Mouse (Mus musculus) forebrain, embryonic 13.5 days (tissue): ENCODE measurements around the gene Tmem59. TPM values are rescaled to one million over a fixed set of nuclear protein-coding genes. Genes with fewer than 3 reads are reported as not detected.

Source experiments
- ATAC-seq: fragments of 200-750 bp; cut with Nextera tagmentation; 2 replicates; pipeline ENCODE4 v1.8.0; 2017
- H3K27ac ChIP-seq: fragments of 300-500 bp; sonication (generic); 2 replicates; pipeline ENCODE4 v1.5.1; 2015; ENCODE audit warnings: inconsistent platforms, mild to moderate bottlenecking, moderate library complexity
- H3K27me3 ChIP-seq: fragments of 300-500 bp; sonication (generic); 2 replicates; pipeline ENCODE4 v1.6.1; 2015; ENCODE audit warnings: mild to moderate bottlenecking, inconsistent platforms
- H3K36me3 ChIP-seq: fragments of 300-500 bp; sonication (generic); 2 replicates; pipeline ENCODE4 v1.6.1; 2015; ENCODE audit warnings: mild to moderate bottlenecking, inconsistent platforms; ENCODE audit not compliant: poor library complexity, severe bottlenecking
- H3K4me1 ChIP-seq: fragments of 300-500 bp; sonication (generic); 2 replicates; pipeline ENCODE4 v1.6.1; 2015; ENCODE audit warnings: inconsistent platforms
- H3K4me2 ChIP-seq: fragments of 300-500 bp; sonication (generic); 2 replicates; pipeline ENCODE4 v1.6.1; 2015; ENCODE audit warnings: inconsistent platforms, mild to moderate bottlenecking, moderate library complexity
- H3K4me3 ChIP-seq: fragments of 300-500 bp; sonication (generic); 2 replicates; pipeline ENCODE4 v1.5.1; 2015; ENCODE audit warnings: mild to moderate bottlenecking, inconsistent platforms
- H3K9ac ChIP-seq: fragments of 300-500 bp; sonication (generic); 2 replicates; pipeline ENCODE4 v1.6.1; 2015; ENCODE audit warnings: mild to moderate bottlenecking, inconsistent platforms
- H3K9me3 ChIP-seq: fragments of 300-500 bp; sonication (generic); replicated peaks from 2 replicates; pipeline ENCODE4 v1.6.1; 2016; ENCODE audit warnings: inconsistent platforms
- WGBS: fragments of 180-500 bp; shearing (Covaris S2); methylation state at CpG from one replicate; pipeline ENCODE4 v1.1.7; 2015; 5-methylcytosine and 5-hydroxymethylcytosine counted together
- polyA plus RNA-seq: library from polyadenylated mRNA; unstranded; fragments of >200 nt; fragmentation: Nextera tagmentation; extraction: Ambion mirVana; gene quantifications from 2 replicates; pipeline ENCODE4 v1.2.1, GENCODE M21; 2015

Tmem59 gene
- polyA plus RNA-seq, 1 experiment from 2014 or later, result 337 TPM

- H3K4me3 ChIP-seq, result no peak overlapping the region
- no peaks in the 10 kb centered on the region for H3K27me3 ChIP-seq
- no peaks in the 10 kb centered on the region for H3K4me1 ChIP-seq
- no peak overlapping the region for H3K4me2 ChIP-seq
- no peak for ATAC-seq
- no peaks in the 10 kb centered on the region for H3K9me3 ChIP-seq
- H3K27ac ChIP-seq, result no peak overlapping the region
- no peak overlapping the region for H3K9ac ChIP-seq
- 79% methylated on average over 12 of the region's 12 CpGs for WGBS
- H3K36me3 ChIP-seq, result no peaks in the 10 kb centered on the region; the same call in 1 of the 2 replicates
These were observed 35.2 kb downstream of the Tmem59 start for GRCm38 (mm10) chr4:107213279-107214011.

GRCm38 (mm10) chr4:107217574-107217973 lies 39.4 kb downstream of the Tmem59 start:
- Histone ChIP-seq H3K4me3 (no peak overlapping the region), H3K4me2 (no peak overlapping the region), H3K36me3 (no peaks in the 10 kb centered on the region), H3K4me1 (no peaks in the 10 kb centered on the region), H3K27ac (no peak overlapping the region), H3K9ac (no peak overlapping the region), H3K27me3 (no peaks in the 10 kb centered on the region), H3K9me3 (no peaks in the 10 kb centered on the region)
- 90% methylated on average over 9 of the region's 9 CpGs for WGBS
- no peak for ATAC-seq

GRCm38 (mm10) chr4:107221524-107221923 lies 43.3 kb downstream of the Tmem59 start:
- Histone ChIP-seq H3K9ac (no peak overlapping the region), H3K4me1 (no peaks in the 10 kb centered on the region), H3K4me3 (no peak overlapping the region), H3K9me3 (no peaks in the 10 kb centered on the region), H3K4me2 (no peak overlapping the region), H3K27me3 (no peaks in the 10 kb centered on the region), H3K27ac (no peak overlapping the region), H3K36me3 (no peaks in the 10 kb centered on the region)
- no peak for ATAC-seq
- WGBS, result 93% methylated on average over 5 of the region's 5 CpGs

GRCm38 (mm10) chr4:107223225-107224204 lies 45.3 kb downstream of the Tmem59 start:
- H3K9me3 ChIP-seq, result no peaks in the 10 kb centered on the region
- H3K36me3 ChIP-seq, result no peaks in the 10 kb centered on the region
- 83% methylated on average over 11 of the region's 11 CpGs for WGBS
- no peak overlapping the region for H3K4me3 ChIP-seq
- 0 out of 2 replicates have a peak, but pooled peaks have one; percentile 21 for ATAC-seq
- no peak overlapping the region for H3K27ac ChIP-seq
- no peak overlapping the region for H3K4me2 ChIP-seq
- H3K27me3 ChIP-seq, result no peaks in the 10 kb centered on the region
- no peaks in the 10 kb centered on the region for H3K4me1 ChIP-seq
- no peak overlapping the region for H3K9ac ChIP-seq

- 91% methylated on average over 2 of the region's 2 CpGs for WGBS
- no peak overlapping the region for H3K4me2 ChIP-seq
- H3K9ac ChIP-seq, result no peak overlapping the region
- no peaks in the 10 kb centered on the region for H3K9me3 ChIP-seq
- no peaks in the 10 kb centered on the region for H3K27me3 ChIP-seq
- H3K36me3 ChIP-seq, result peaks cover 2% of the 10 kb centered on the region; the same call in 1 of the 2 replicates
- no peak overlapping the region for H3K4me3 ChIP-seq
- H3K4me1 ChIP-seq, result no peaks in the 10 kb centered on the region
- H3K27ac ChIP-seq, result no peak overlapping the region
- no peak for ATAC-seq
These were observed 48.1 kb downstream of the Tmem59 start for GRCm38 (mm10) chr4:107226313-107226712.

GRCm38 (mm10) chr4:107232219-107232618 lies 54.0 kb downstream of the Tmem59 start:
- H3K4me3 ChIP-seq, result no peak overlapping the region
- ATAC-seq, result no peak
- WGBS, result 67% methylated on average over 3 of the region's 3 CpGs
- no peaks in the 10 kb centered on the region for H3K9me3 ChIP-seq
- peaks cover 52% of the 10 kb centered on the region for H3K36me3 ChIP-seq
- no peak overlapping the region for H3K27ac ChIP-seq
- no peaks in the 10 kb centered on the region for H3K27me3 ChIP-seq
- no peaks in the 10 kb centered on the region for H3K4me1 ChIP-seq
- H3K9ac ChIP-seq, result no peak overlapping the region
- no peak overlapping the region for H3K4me2 ChIP-seq

- no peaks in the 10 kb centered on the region for H3K4me1 ChIP-seq
- H3K27ac ChIP-seq, result no peak overlapping the region
- H3K9me3 ChIP-seq, result no peaks in the 10 kb centered on the region
- peaks cover 85% of the 10 kb centered on the region for H3K36me3 ChIP-seq
- no peak overlapping the region for H3K4me3 ChIP-seq
- H3K4me2 ChIP-seq, result no peak overlapping the region
- 91% methylated on average over 2 of the region's 2 CpGs for WGBS
- no peaks in the 10 kb centered on the region for H3K27me3 ChIP-seq
- no peak for ATAC-seq
- no peak overlapping the region for H3K9ac ChIP-seq
These were observed 60.1 kb downstream of the Tmem59 start for GRCm38 (mm10) chr4:107238253-107238652.

GRCm38 (mm10) chr4:107240196-107240595 lies 62.0 kb downstream of the Tmem59 start:
- Histone ChIP-seq H3K4me1 (peaks cover 8% of the 10 kb centered on the region; the same call in 1 of the 2 replicates), H3K9ac (no peak overlapping the region), H3K27ac (no peak overlapping the region), H3K36me3 (peaks cover 66% of the 10 kb centered on the region), H3K9me3 (no peaks in the 10 kb centered on the region), H3K4me3 (no peak overlapping the region), H3K4me2 (no peak overlapping the region), H3K27me3 (no peaks in the 10 kb centered on the region)
- no peak for ATAC-seq
- 96% methylated on average over 6 of the region's 6 CpGs for WGBS

- no peak overlapping the region for H3K4me2 ChIP-seq
- H3K4me3 ChIP-seq, result no peak overlapping the region
- peak overlapping the region; percentile 8; the same call in 1 of the 2 replicates for H3K9ac ChIP-seq
- no peak for ATAC-seq
- H3K27me3 ChIP-seq, result no peaks in the 10 kb centered on the region
- H3K36me3 ChIP-seq, result peaks cover 40% of the 10 kb centered on the region
- WGBS, result 69% methylated on average over 6 of the region's 6 CpGs
- H3K9me3 ChIP-seq, result no peaks in the 10 kb centered on the region
- peaks cover 11% of the 10 kb centered on the region for H3K4me1 ChIP-seq
- peak overlapping the region; percentile 27; the same call in 1 of the 2 replicates for H3K27ac ChIP-seq
These were observed 65.5 kb downstream of the Tmem59 start for GRCm38 (mm10) chr4:107243365-107244333.

- H3K4me2 ChIP-seq, result no peak overlapping the region
- no peak overlapping the region for H3K9ac ChIP-seq
- no peak for ATAC-seq
- no peak overlapping the region for H3K4me3 ChIP-seq
- no peaks in the 10 kb centered on the region for H3K27me3 ChIP-seq
- H3K36me3 ChIP-seq, result peaks cover 24% of the 10 kb centered on the region
- H3K4me1 ChIP-seq, result peaks cover 27% of the 10 kb centered on the region
- no peak overlapping the region for H3K27ac ChIP-seq
- 71% methylated on average over 2 of the region's 2 CpGs for WGBS
- no peaks in the 10 kb centered on the region for H3K9me3 ChIP-seq
These were observed 67.2 kb downstream of the Tmem59 start for GRCm38 (mm10) chr4:107245368-107245767.

- Histone ChIP-seq H3K27ac (no peak overlapping the region), H3K27me3 (no peaks in the 10 kb centered on the region), H3K9me3 (no peaks in the 10 kb centered on the region), H3K36me3 (peaks cover 17% of the 10 kb centered on the region), H3K4me2 (no peak overlapping the region), H3K9ac (no peak overlapping the region), H3K4me3 (no peak overlapping the region), H3K4me1 (peaks cover 27% of the 10 kb centered on the region)
- 90% methylated on average over 1 of the region's 1 CpGs for WGBS
- no peak for ATAC-seq
These were observed 67.8 kb downstream of the Tmem59 start for GRCm38 (mm10) chr4:107246040-107246439.
